Mouse (Mus musculus): ENCODE data around the gene Sema3d.

Gene Sema3d

GRCm38 (mm10) chr5:12498227-12498928 is 115.2 kb downstream of the Sema3d start:
- in situ Hi-C loops (cut with MboI, MseI): no loop called here

GRCm38 (mm10) chr5:12499037-12499436 is 115.9 kb downstream of the Sema3d start:
- in situ Hi-C loops (cut with MboI, MseI): no loop called here

- in situ Hi-C loops (cut with MboI, MseI): no loop called here
Observed at GRCm38 (mm10) chr5:12499791-12500504, 116.8 kb downstream of the Sema3d start.

GRCm38 (mm10) chr5:12512471-12512870 is 129.3 kb downstream of the Sema3d start:
- in situ Hi-C loops (cut with MboI, MseI): no loop called here

GRCm38 (mm10) chr5:12515283-12515682 is 132.1 kb downstream of the Sema3d start:
- in situ Hi-C loops (cut with MboI, MseI): no loop called here

- in situ Hi-C loops (cut with MboI, MseI): no loop called here
Observed at GRCm38 (mm10) chr5:12525235-12525767, 142.1 kb downstream of the Sema3d start.

GRCm38 (mm10) chr5:12528596-12528995 is 145.4 kb downstream of the Sema3d start:
- in situ Hi-C loops (cut with MboI, MseI): no loop called here

- in situ Hi-C loops (cut with MboI, MseI): no loop called here
Observed at GRCm38 (mm10) chr5:12529771-12530170, 146.6 kb downstream of the Sema3d start.

GRCm38 (mm10) chr5:12541268-12541667 is 158.1 kb downstream of the Sema3d start:
- in situ Hi-C loops (cut with MboI, MseI): no loop called here

GRCm38 (mm10) chr5:12549046-12549669 is 166.0 kb downstream of the Sema3d start:
- in situ Hi-C loops (cut with MboI, MseI): no loop called here

GRCm38 (mm10) chr5:12555401-12555800 is 172.2 kb downstream of the Sema3d start:
- in situ Hi-C loops (cut with MboI, MseI): loop anchor here (10.0 kb wide), 1 partner anchor 1901 kb away; no protein-coding TSS in a partner anchor

GRCm38 (mm10) chr5:12557889-12558288 is 174.7 kb downstream of the Sema3d start:
- in situ Hi-C loops (cut with MboI, MseI): loop anchor here (10.0 kb wide), 1 partner anchor 1903 kb away; no protein-coding TSS in a partner anchor

GRCm38 (mm10) chr5:12561740-12562139 is 178.6 kb downstream of the Sema3d start:
- in situ Hi-C loops (cut with MboI, MseI): loop anchor here (5.0 kb wide), 1 partner anchor 1066 kb away; no protein-coding TSS in a partner anchor

- in situ Hi-C loops (cut with MboI, MseI): loop anchor here (5.0 kb wide), 1 partner anchor 1065 kb away; no protein-coding TSS in a partner anchor
Observed at GRCm38 (mm10) chr5:12562204-12562603, 179.0 kb downstream of the Sema3d start.

- in situ Hi-C loops (cut with MboI, MseI): loop anchor here (5.0 kb wide), 1 partner anchor 1064 kb away; no protein-coding TSS in a partner anchor
Observed at GRCm38 (mm10) chr5:12563132-12563531, 179.9 kb downstream of the Sema3d start.

GRCm38 (mm10) chr5:12564602-12565220 is 181.5 kb downstream of the Sema3d start:
- in situ Hi-C loops (cut with MboI, MseI): loop anchor here (5.0 kb wide), 1 partner anchor 1063 kb away; no protein-coding TSS in a partner anchor

GRCm38 (mm10) chr5:12566568-12566967 is 183.4 kb downstream of the Sema3d start:
- in situ Hi-C loops (cut with MboI, MseI): no loop called here

GRCm38 (mm10) chr5:12574551-12574950 is 191.4 kb downstream of the Sema3d start:
- in situ Hi-C loops (cut with MboI, MseI): no loop called here

GRCm38 (mm10) chr5:12575262-12575661 is 192.1 kb downstream of the Sema3d start:
- in situ Hi-C loops (cut with MboI, MseI): no loop called here

- in situ Hi-C loops (cut with MboI, MseI): loop anchor here (10.0 kb wide), 1 partner anchor 1025 kb away; no protein-coding TSS in a partner anchor
Observed at GRCm38 (mm10) chr5:12579752-12580151, 196.6 kb downstream of the Sema3d start.

- in situ Hi-C loops (cut with MboI, MseI): loop anchor here (10.0 kb wide), 1 partner anchor 1022 kb away; no protein-coding TSS in a partner anchor
Observed at GRCm38 (mm10) chr5:12582540-12582939, 199.4 kb downstream of the Sema3d start.
